Mouse (Mus musculus) thymus, postnatal 0 days (tissue): ENCODE measurements around the gene Ugt2a2. TPM values are rescaled to one million over a fixed set of nuclear protein-coding genes. Genes with fewer than 3 reads are reported as not detected.
"Not testable (repeated sequence)": the region's sequence is repeated elsewhere in the genome, so short reads cannot be mapped to it uniquely, and the experiment has no call there.

Source experiments
- DNase-seq: peaks from one replicate; pipeline ENCODE4 v3.0.0-alpha.2; 2015; ENCODE audit warnings: low spot score
- polyA plus RNA-seq: library from polyadenylated mRNA; unstranded; fragments of >200 nt; fragmentation: Nextera tagmentation; extraction: Ambion mirVana; gene quantifications from 2 replicates; pipeline ENCODE4 v1.2.1, GENCODE M21; 2015

The Ugt2a2 gene
- not detected in 2 replicates for polyA plus RNA-seq

GRCm38 (mm10) chr5:87482160-87482559 is at the start of gene Ugt2a2:
TSS of gene Ugt2a2 (minus strand) at chr5:87482260.
- no peak for DNase-seq

DNA sequence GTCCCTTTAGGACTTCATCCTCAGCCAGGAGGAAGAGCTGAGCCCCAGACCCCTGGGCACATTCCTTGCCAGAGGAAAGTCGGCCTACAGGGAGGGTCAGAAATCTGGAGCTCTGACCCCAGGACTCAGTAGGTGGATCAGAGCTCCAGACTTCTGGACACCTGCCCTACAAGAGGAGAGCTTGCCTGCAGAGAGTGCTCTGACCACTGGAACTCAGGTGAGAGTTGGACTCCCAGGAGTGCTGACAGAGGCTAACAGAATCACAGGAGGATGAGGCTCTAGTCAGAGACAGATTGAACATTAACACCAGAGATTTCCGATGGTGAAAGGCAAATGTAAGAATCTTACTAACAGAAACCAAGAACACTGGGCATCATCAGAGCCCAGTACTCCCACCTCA is 41.5 kb upstream of the Ugt2a2 start:
- not testable (repeated sequence) for DNase-seq

- DNase-seq, result no peak
Observed at GRCm38 (mm10) chr5:87505776-87506458, 23.9 kb upstream of the Ugt2a2 start.

DNA sequence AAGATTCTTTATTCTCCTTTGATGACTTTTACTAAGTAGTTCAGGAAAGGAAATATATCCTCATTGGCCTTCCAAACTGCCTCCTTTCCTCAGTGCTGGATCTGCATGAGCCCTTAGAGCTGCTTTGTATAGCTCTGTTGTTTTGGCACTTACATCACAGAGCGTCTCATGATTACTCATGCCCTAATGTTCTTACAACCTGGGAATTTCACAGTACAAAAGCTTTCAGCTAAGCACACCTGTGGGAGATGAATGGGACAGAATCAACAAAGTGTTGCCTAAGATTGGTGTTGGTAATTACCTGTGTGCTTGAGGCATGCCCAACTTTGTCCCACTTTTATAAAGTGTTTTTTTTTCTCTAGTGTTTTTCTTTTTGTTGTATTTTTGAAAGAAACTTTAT is 20.6 kb upstream of the Ugt2a2 start:
- no peak for DNase-seq

DNA sequence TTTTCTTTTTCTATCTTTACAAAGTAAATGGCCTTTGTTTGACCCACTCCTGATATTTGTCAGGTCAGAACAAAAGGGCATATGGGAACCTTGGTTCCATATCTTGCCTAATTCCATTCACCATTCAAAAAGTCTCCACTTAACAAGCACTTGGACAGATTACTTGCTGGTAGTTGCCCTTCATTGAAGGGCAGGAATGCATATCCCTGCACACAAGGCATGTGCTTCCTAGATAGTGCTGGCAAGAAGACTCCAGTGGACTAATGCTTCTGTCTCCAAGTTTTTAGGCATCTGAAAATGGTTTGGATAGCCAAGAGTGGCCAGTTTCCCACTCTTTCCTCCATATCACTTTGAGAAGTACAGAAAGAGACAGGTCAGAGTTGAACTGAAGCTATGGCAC is 17.3 kb upstream of the Ugt2a2 start:
- no peak for DNase-seq

DNA sequence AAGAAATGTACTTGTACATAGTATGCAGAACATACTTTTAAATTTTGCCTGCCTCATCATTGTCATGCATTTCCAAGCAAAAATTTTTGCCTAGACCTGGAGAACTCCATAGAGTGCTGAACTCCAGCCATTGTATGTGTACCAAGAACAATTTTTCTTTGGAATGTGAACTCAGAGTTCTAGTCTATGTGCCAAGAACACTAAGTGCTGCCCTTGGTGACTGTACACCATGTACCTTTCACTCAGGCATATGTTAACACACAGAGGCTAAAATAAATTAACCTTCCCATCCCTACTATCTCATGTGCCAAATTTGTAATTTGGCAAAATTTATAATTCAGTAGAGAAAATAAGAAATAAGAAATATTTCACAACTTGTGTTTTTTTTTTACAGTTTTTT is 16.9 kb upstream of the Ugt2a2 start:
- DNase-seq, result no peak

DNA sequence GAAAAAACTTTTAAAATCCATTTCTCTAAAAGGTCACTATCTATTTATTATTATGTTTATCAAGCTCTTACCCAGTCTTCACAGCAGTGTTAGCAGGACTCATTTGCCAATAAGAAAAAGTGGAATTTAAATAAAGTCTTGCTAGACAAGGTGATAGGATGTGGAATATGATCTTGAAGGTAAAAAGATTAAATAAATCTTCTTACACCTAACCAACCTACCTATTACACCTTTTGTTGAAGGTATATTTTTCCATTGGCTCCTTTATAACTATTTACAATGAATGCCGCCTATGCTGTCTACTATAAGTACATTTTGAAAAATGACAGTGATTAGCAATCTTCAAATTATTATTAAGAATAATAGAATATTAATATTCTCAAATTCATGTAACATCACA is 8.7 kb upstream of the Ugt2a2 start, which contains the start of gene Ugt2a1:
Gene Ugt2a1 (minus strand): TSS at position 101 of the 400 bp plus-strand sequence.
- no peak for DNase-seq

GRCm38 (mm10) chr5:87486706-87487105 is 4.6 kb upstream of the Ugt2a2 start, which contains the start of gene Gm43638:
TSS of gene Gm43638 (minus strand) at chr5:87486806.
- DNase-seq, result not testable (repeated sequence)

- DNase-seq, result no peak
Observed at GRCm38 (mm10) chr5:87458810-87459209, 23.2 kb downstream of the Ugt2a2 start.

DNA sequence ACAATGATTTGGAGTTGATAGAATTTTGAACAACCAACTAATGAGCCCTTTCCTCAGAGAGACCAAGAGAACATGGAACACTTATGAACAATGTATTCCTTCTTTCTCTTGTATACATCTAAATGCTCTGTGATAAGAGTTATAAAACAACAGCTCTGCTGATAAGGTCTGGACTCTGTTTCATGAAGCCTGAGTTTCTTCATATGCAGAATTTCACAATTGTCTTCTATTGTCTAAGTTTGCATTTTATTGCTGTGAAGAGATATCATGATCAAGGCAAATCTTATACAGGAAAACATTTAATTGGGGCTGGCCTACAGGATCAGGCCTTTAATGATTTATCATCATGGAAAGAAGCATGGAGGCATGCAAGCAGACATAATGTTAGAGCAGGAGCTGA is 24.4 kb downstream of the Ugt2a2 start:
- no peak for DNase-seq

- no peak for DNase-seq
Observed at GRCm38 (mm10) chr5:87456216-87456850, 25.7 kb downstream of the Ugt2a2 start.

GRCm38 (mm10) chr5:87455519-87455918 is 26.5 kb downstream of the Ugt2a2 start:
- DNase-seq, result no peak

- DNase-seq, result not testable (repeated sequence)
Observed at GRCm38 (mm10) chr5:87452514-87452913, 29.5 kb downstream of the Ugt2a2 start.

- no peak for DNase-seq
Observed at GRCm38 (mm10) chr5:87436264-87436663, 45.8 kb downstream of the Ugt2a2 start.

- DNase-seq, result no peak
Observed at GRCm38 (mm10) chr5:87425676-87426075, 56.4 kb downstream of the Ugt2a2 start.

- DNase-seq, result not testable (repeated sequence)
Observed at GRCm38 (mm10) chr5:87424041-87424440, 58.0 kb downstream of the Ugt2a2 start, which contains the start of gene Ugt2b38. TSS of gene Ugt2b38 (minus strand) at chr5:87424203.

Other genes starting within 250 kb of the Ugt2a2 start
- gene Ugt2b37, start 227.5 kb downstream of the Ugt2a2 start, polyA plus RNA-seq, result not detected in 2 replicates
- gene Ugt2a3, start 145.1 kb downstream of the Ugt2a2 start, polyA plus RNA-seq, result not detected in 2 replicates
- not detected in 2 replicates for gene Ugt2b38, start 58.1 kb downstream of the Ugt2a2 start, polyA plus RNA-seq
- gene Gm43638, start 4.5 kb upstream of the Ugt2a2 start, polyA plus RNA-seq, result not detected in 2 replicates
- not detected in 2 replicates for gene Ugt2a1, start 8.6 kb upstream of the Ugt2a2 start, polyA plus RNA-seq
- gene Sult1b1, start 55.9 kb upstream of the Ugt2a2 start, polyA plus RNA-seq, result 0.17 TPM in 1 of 2 replicates, not detected in the other
- gene Sult1d1, start 86.8 kb upstream of the Ugt2a2 start, polyA plus RNA-seq, result 0.15 TPM in 1 of 2 replicates, not detected in the other
- 0.25 and 0.36 TPM in 2 replicates for gene Sult1e1, start 109.3 kb upstream of the Ugt2a2 start, polyA plus RNA-seq
- 0.13 and 0.14 TPM in 2 replicates for gene Csn1s1, start 183.9 kb upstream of the Ugt2a2 start, polyA plus RNA-seq
- gene Csn2, start 217.4 kb upstream of the Ugt2a2 start, polyA plus RNA-seq, result 37.7 and 43.3 TPM in 2 replicates